Mouse (Mus musculus) liver, postnatal 0 days (tissue): Measurements from ENCODE around the gene Ppara.

Experiments
- CTCF ChIP-seq: sonication (generic); IDR thresholded peaks from 2 replicates; pipeline ENCODE4 v1.5.1; 2016; ENCODE audit warnings: antibody characterized with exemption, low read depth
- EP300 ChIP-seq: IDR thresholded peaks from 2 replicates; pipeline ENCODE4 v1.6.1; 2016; ENCODE audit warnings: antibody characterized with exemption, low read depth, mild to moderate bottlenecking

DNA sequence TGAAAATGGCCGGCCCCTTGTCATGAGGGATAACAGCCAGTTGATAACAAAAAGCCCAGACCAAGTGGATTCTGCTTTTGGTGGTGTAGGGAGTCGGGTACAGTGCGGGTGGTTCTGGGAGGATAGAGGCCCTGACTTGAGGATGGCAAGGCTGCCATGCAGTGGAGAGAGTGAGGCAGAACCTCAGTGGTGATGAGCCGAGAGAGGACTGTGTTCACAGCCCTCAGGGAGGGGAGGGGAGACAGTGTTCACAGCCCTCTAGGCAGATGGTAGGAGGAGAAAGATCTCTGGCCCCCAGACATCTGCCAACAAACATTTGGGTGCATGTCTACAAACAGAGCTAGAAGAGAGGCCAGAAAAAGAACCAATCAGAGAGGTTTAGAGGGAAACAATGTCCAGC is 28.0 kb downstream of the Ppara start:
- TF ChIP-seq CTCF: no peak
- no peak for TF ChIP-seq EP300
